Mouse (Mus musculus): Measurements from ENCODE around the gene Med25.

- TF ChIP-seq POLR2A (IDR thresholded peaks at IDR 0.05; ENCODE audit: borderline replicate concordance, control insufficient read depth, low read depth, low read length) (no peak), CTCF (IDR thresholded peaks at IDR 0.05; ENCODE audit: control insufficient read depth, insufficient read depth, low read length) (no peak)
These were observed 23.7 kb upstream of the Med25 start for GRCm38 (mm10) chr7:44916191-44916590.

Data from bone marrow, adult 2 months (tissue).